Mouse (Mus musculus) c-Kit-positive CD71-positive TER-119-negative erythroid progenitor cells, embryonic 14.5 days (primary cell): ENCODE measurements around the gene Nckipsd.

Experiments
- DNase-seq: peaks from one replicate; pipeline ENCODE4 v3.0.0-alpha.2; 2013; ENCODE audit warnings: low read depth

Nckipsd gene

GRCm38 (mm10) chr9:108808163-108808665 is at the start of gene Nckipsd:
TSS of gene Nckipsd (plus strand) at chr9:108808368.
- peak; percentile 85 for DNase-seq

GRCm38 (mm10) chr9:108759121-108759520 is 49.0 kb upstream of the Nckipsd start:
- DNase-seq: no peak

GRCm38 (mm10) chr9:108759805-108760204 is 48.4 kb upstream of the Nckipsd start:
- peak; percentile 59 for DNase-seq

- DNase-seq: no peak
Observed at GRCm38 (mm10) chr9:108761561-108761960, 46.6 kb upstream of the Nckipsd start.

- DNase-seq: no peak
Observed at GRCm38 (mm10) chr9:108764971-108765370, 43.2 kb upstream of the Nckipsd start.

GRCm38 (mm10) chr9:108776614-108777013 is 31.6 kb upstream of the Nckipsd start:
- DNase-seq: no peak

GRCm38 (mm10) chr9:108777276-108777675 is 30.9 kb upstream of the Nckipsd start:
- DNase-seq: no peak

- DNase-seq: no peak
Observed at GRCm38 (mm10) chr9:108780959-108781358, 27.2 kb upstream of the Nckipsd start.

GRCm38 (mm10) chr9:108781891-108782290 is 26.3 kb upstream of the Nckipsd start:
- no peak for DNase-seq

GRCm38 (mm10) chr9:108782836-108783547 is 25.2 kb upstream of the Nckipsd start:
- DNase-seq: no peak

- peak; percentile 85 for DNase-seq
Observed at GRCm38 (mm10) chr9:108783548-108784463, 24.4 kb upstream of the Nckipsd start, which contains the start of gene Ip6k2. TSS of gene Ip6k2 (plus strand) at chr9:108783796.

GRCm38 (mm10) chr9:108785416-108785815 is 22.8 kb upstream of the Nckipsd start:
- no peak for DNase-seq

GRCm38 (mm10) chr9:108786494-108786893 is 21.7 kb upstream of the Nckipsd start:
- no peak for DNase-seq

GRCm38 (mm10) chr9:108787080-108787479 is 21.1 kb upstream of the Nckipsd start:
- DNase-seq: no peak

- no peak for DNase-seq
Observed at GRCm38 (mm10) chr9:108788713-108789112, 19.5 kb upstream of the Nckipsd start.

GRCm38 (mm10) chr9:108792307-108792706 is 15.9 kb upstream of the Nckipsd start:
- no peak for DNase-seq

- DNase-seq: no peak
Observed at GRCm38 (mm10) chr9:108792730-108793129, 15.4 kb upstream of the Nckipsd start.

GRCm38 (mm10) chr9:108795281-108795680 is 12.9 kb upstream of the Nckipsd start:
- no peak for DNase-seq

GRCm38 (mm10) chr9:108795762-108796161 is 12.4 kb upstream of the Nckipsd start:
- DNase-seq: peak; percentile 80

- DNase-seq: no peak
Observed at GRCm38 (mm10) chr9:108796351-108796981, 11.7 kb upstream of the Nckipsd start.

GRCm38 (mm10) chr9:108797477-108797876 is 10.7 kb upstream of the Nckipsd start:
- DNase-seq: no peak

GRCm38 (mm10) chr9:108798508-108799075 is 9.6 kb upstream of the Nckipsd start:
- no peak for DNase-seq
